ENCODE assay signal across 8 mouse cellular contexts in the genomic region with DNA sequence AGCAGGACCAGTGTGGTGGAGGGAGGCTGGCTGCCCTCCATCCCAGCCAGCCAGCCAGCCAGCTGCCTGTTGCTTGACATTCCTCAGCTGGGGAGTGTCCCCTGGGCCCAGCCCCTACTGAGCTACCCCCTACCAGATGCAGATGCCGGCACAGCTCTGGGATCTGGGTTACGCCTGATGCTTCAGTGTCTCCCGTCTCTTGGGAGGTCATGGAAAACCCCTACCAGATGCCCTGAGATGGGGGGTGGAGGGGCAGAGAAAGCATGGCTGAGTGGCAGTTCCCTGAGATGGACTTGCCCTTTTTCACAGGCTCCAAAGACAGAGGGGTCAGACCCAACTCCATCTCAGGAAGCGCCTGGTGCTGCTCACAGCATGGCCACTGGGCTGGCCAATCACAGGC. TPM values are rescaled to one million over a fixed set of nuclear protein-coding genes. Genes with fewer than 3 reads are reported as not detected.
DNase-seq lines count a peak whose midpoint lies in the region; ATAC-seq lines count a peak whose summit lies in the region.

No protein-coding gene starts in this region.

- DNase-seq in heart, adult 11 months, result peak; percentile 94
- no peak for DNase-seq in heart, postnatal 25 days (ENCODE audit: low spot score)
- DNase-seq in NIH3T3 (ENCODE audit: low read depth), result peak; percentile 57
- no peak for DNase-seq in urinary bladder, postnatal 36 days (ENCODE audit: low spot score in 2 of 2)
- no peak for DNase-seq in urinary bladder, adult 2 months (ENCODE audit: low spot score)
- DNase-seq in embryo, embryonic 10.5 days (ENCODE audit: low spot score), result no peak

- peak overlapping the region; percentile 3; the same call in 1 of the 2 replicates for H3K9ac ChIP-seq in hindbrain, embryonic 16.5 days (ENCODE audit: low read depth, low read length)
- H3K9ac ChIP-seq in midbrain, embryonic 13.5 days (replicated peaks), result peak overlapping the region; percentile 47; the same call in 1 of the 2 replicates

- ATAC-seq in hindbrain, embryonic 16.5 days, result no peak
- no peak for ATAC-seq in midbrain, embryonic 13.5 days

- 34% methylated on average over 4 of the region's 4 CpGs for WGBS in hindbrain, embryonic 16.5 days
- WGBS in midbrain, embryonic 13.5 days, result 50% methylated on average over 4 of the region's 4 CpGs

- peaks cover 80% of the 10 kb centered on the region for H3K4me1 ChIP-seq in hindbrain, embryonic 16.5 days (ENCODE audit: control insufficient read depth, insufficient read depth, low read depth, low read length)
- H3K4me1 ChIP-seq in midbrain, embryonic 13.5 days (replicated peaks), result peaks cover 93% of the 10 kb centered on the region

- intact Hi-C loops in heart, postnatal 25 days (cut with DNase I), result no loop called here

- peak overlapping the region; percentile 36 for H3K4me2 ChIP-seq in hindbrain, embryonic 16.5 days (ENCODE audit: low read length)
- peak overlapping the region; percentile 75 for H3K4me2 ChIP-seq in midbrain, embryonic 13.5 days (replicated peaks)

- H3K9me3 ChIP-seq in hindbrain, embryonic 16.5 days (ENCODE audit: control insufficient read depth, low read length), result no peaks in the 10 kb centered on the region
- H3K9me3 ChIP-seq in midbrain, embryonic 13.5 days, result no peaks in the 10 kb centered on the region

- no peak overlapping the region for H3K27ac ChIP-seq in hindbrain, embryonic 16.5 days (ENCODE audit: low read depth, low read length)
- H3K27ac ChIP-seq in midbrain, embryonic 13.5 days, result no peak overlapping the region

- H3K27me3 ChIP-seq in hindbrain, embryonic 16.5 days (replicated peaks; ENCODE audit: control insufficient read depth, insufficient read depth, low read length), result no peaks in the 10 kb centered on the region
- no peaks in the 10 kb centered on the region for H3K27me3 ChIP-seq in midbrain, embryonic 13.5 days

- H3K4me3 ChIP-seq in hindbrain, embryonic 16.5 days (ENCODE audit: low read length), result no peak overlapping the region
- no peak overlapping the region for H3K4me3 ChIP-seq in midbrain, embryonic 13.5 days (replicated peaks)

- no peaks in the 10 kb centered on the region for H3K36me3 ChIP-seq in hindbrain, embryonic 16.5 days (ENCODE audit: control insufficient read depth, insufficient read depth, low read length)
- no peaks in the 10 kb centered on the region for H3K36me3 ChIP-seq in midbrain, embryonic 13.5 days

RNA-seq across cellular contexts. Expression of a gene that starts 5.4 kb away (rescaled TPM):
- total RNA-seq in heart, postnatal 25 days (2021), result under 1 TPM; 0.75 TPM
- 43.6 and 44.3 TPM in 2 replicates for polyA plus RNA-seq in hindbrain, embryonic 16.5 days (2015; fragmentation: Nextera tagmentation; extraction: Ambion mirVana)
- 44.1 and 49.3 TPM in 2 replicates for polyA plus RNA-seq in midbrain, embryonic 13.5 days (2015; fragmentation: Nextera tagmentation; extraction: Ambion mirVana)
- polyA plus RNA-seq in urinary bladder, adult 2 months (2012; rRNA removed), result 2.4 and 2.8 TPM in 2 replicates

Comparison
In these comparisons a context has a peak if more than half of its experiments do, and no peak if none do; other contexts are left out.
1. DNase-seq: peak in heart, adult 11 months (single experiment) and NIH3T3 (single experiment); none in heart, postnatal 25 days (single experiment), urinary bladder, postnatal 36 days (0 of 2), urinary bladder, adult 2 months (single experiment) and embryo, embryonic 10.5 days (single experiment).
2. RNA of a gene that starts 5.4 kb away (polyA plus RNA-seq): 44.1 to 49.3 TPM in midbrain, embryonic 13.5 days and 43.6 to 44.3 TPM in hindbrain, embryonic 16.5 days; 2.4 to 2.8 TPM in urinary bladder, adult 2 months; every median in the first group is over 10 times any median in the second.